Mouse (Mus musculus): ENCODE measurements around the gene Hs3st5. TPM values are rescaled to one million over a fixed set of nuclear protein-coding genes. Genes with fewer than 3 reads are reported as not detected.
"Not testable (repeated sequence)": the region's sequence is repeated elsewhere in the genome, so short reads cannot be mapped to it uniquely, and the experiment has no call there.

Hs3st5 gene
- polyA plus RNA-seq, 1 experiment from 2014 or later, result 2.9 TPM

- 60% methylated on average over 3 of the region's 3 CpGs for WGBS
- H3K27ac ChIP-seq (ENCODE audit: low read length), result no peak overlapping the region
- no peaks in the 10 kb centered on the region for H3K4me1 ChIP-seq (ENCODE audit: control insufficient read depth, insufficient read depth, low read length)
- H3K4me3 ChIP-seq (ENCODE audit: low read depth, low read length), result no peak overlapping the region
- ATAC-seq (ENCODE audit: insufficient number of reproducible peaks, insufficient read depth, low FRiP score, low read depth), result no peak
- no peaks in the 10 kb centered on the region for H3K27me3 ChIP-seq (ENCODE audit: control insufficient read depth, insufficient read depth, low read length)
- H3K4me2 ChIP-seq (replicated peaks; ENCODE audit: low read depth, low read length), result no peak overlapping the region
- H3K9ac ChIP-seq (replicated peaks; ENCODE audit: low read depth, low read length), result no peak overlapping the region
- H3K9me3 ChIP-seq (ENCODE audit: control insufficient read depth, low read depth, low read length), result no peaks in the 10 kb centered on the region
- no peaks in the 10 kb centered on the region for H3K36me3 ChIP-seq (ENCODE audit: control insufficient read depth, insufficient read depth, low read length)
Observed at GRCm38 (mm10) chr10:36572540-36572939, 65.9 kb downstream of the Hs3st5 start.

DNA sequence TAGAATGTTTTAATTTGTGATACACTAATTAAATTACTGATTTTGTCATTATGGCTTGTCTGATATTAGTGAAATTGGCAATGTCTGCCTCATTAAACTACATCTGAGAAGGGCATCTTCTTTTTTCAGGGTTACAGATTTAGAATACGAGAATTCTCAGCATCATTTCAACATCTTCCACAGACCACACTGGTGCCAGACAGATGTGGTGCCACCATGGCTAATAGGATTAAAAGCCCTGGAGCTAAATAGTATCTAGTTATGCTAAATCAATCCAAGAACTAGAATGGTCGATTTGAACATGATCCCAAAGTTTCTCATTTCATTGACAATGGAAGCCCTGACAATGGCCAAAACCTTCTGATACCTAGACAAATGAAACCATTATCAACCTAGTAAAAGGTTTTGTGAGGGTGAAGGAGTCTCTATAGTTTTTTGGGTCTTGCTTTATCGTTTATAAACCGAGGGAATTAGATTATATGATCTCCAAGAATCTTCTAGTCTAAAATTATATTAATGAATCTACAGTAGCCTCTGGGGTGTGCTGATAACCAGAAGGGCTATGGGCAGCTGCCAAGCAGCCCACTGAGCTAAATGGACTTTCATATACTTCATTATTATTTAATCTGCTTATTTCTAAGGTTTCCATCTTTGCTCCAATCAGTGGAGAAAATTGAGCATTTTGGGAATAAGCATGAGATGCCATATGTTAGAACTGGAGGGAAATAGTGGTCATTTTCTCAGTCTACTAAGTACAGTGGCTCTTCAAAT lies 71.9 kb downstream of the Hs3st5 start:
- H3K4me2 ChIP-seq (replicated peaks; ENCODE audit: low read depth, low read length), result no peak overlapping the region
- H3K9me3 ChIP-seq (ENCODE audit: control insufficient read depth, low read depth, low read length), result no peaks in the 10 kb centered on the region
- H3K27me3 ChIP-seq (ENCODE audit: control insufficient read depth, insufficient read depth, low read length), result no peaks in the 10 kb centered on the region
- WGBS, result 80% methylated on average over 4 of the region's 4 CpGs
- H3K27ac ChIP-seq (ENCODE audit: low read length), result no peak overlapping the region
- H3K4me3 ChIP-seq (ENCODE audit: low read depth, low read length), result no peak overlapping the region
- no peak overlapping the region for H3K9ac ChIP-seq (replicated peaks; ENCODE audit: low read depth, low read length)
- H3K4me1 ChIP-seq (ENCODE audit: control insufficient read depth, insufficient read depth, low read length), result no peaks in the 10 kb centered on the region
- ATAC-seq (ENCODE audit: insufficient number of reproducible peaks, insufficient read depth, low FRiP score, low read depth), result no peak
- H3K36me3 ChIP-seq (ENCODE audit: control insufficient read depth, insufficient read depth, low read length), result no peaks in the 10 kb centered on the region

- Histone ChIP-seq H3K4me1 (ENCODE audit: control insufficient read depth, insufficient read depth, low read length) (no peaks in the 10 kb centered on the region), H3K4me2 (replicated peaks; ENCODE audit: low read depth, low read length) (no peak overlapping the region), H3K27ac (ENCODE audit: low read length) (no peak overlapping the region), H3K9ac (replicated peaks; ENCODE audit: low read depth, low read length) (no peak overlapping the region), H3K36me3 (ENCODE audit: control insufficient read depth, insufficient read depth, low read length) (no peaks in the 10 kb centered on the region), H3K9me3 (ENCODE audit: control insufficient read depth, low read depth, low read length) (no peaks in the 10 kb centered on the region), H3K4me3 (ENCODE audit: low read depth, low read length) (no peak overlapping the region), H3K27me3 (ENCODE audit: control insufficient read depth, insufficient read depth, low read length) (no peaks in the 10 kb centered on the region)
- 70% methylated on average over 1 of the region's 1 CpGs for WGBS
- ATAC-seq (ENCODE audit: insufficient number of reproducible peaks, insufficient read depth, low FRiP score, low read depth), result no peak
Observed at GRCm38 (mm10) chr10:36610400-36610799, 103.8 kb downstream of the Hs3st5 start.

DNA sequence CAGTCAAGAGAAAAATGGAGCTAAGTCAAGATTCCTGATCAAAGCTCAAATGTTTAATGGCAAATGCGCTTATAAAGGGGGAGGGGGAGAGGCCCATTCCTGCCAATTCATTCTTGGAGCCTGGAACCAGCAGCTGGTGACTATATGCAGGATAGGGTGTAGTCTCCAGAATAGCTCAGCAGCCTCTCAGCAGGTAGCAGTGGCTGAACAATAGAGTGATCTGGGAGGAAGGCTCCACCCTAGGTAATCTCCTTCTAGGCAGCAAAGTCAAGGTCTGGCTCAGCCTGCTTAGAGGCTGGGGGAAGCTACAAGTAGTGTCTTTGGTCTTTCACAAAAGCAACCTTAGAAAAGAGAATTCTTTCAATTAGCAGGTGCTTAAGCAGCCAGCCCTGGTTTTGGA lies 104.8 kb downstream of the Hs3st5 start:
- not testable (repeated sequence) for H3K27ac ChIP-seq (ENCODE audit: low read length); H3K36me3 ChIP-seq (ENCODE audit: control insufficient read depth, insufficient read depth, low read length); H3K27me3 ChIP-seq (ENCODE audit: control insufficient read depth, insufficient read depth, low read length); H3K9ac ChIP-seq (replicated peaks; ENCODE audit: low read depth, low read length); H3K4me3 ChIP-seq (ENCODE audit: low read depth, low read length); ATAC-seq (ENCODE audit: insufficient number of reproducible peaks, insufficient read depth, low FRiP score, low read depth); H3K4me1 ChIP-seq (ENCODE audit: control insufficient read depth, insufficient read depth, low read length); H3K9me3 ChIP-seq (ENCODE audit: control insufficient read depth, low read depth, low read length); H3K4me2 ChIP-seq (replicated peaks; ENCODE audit: low read depth, low read length)
- 18% methylated on average over 1 of the region's 1 CpGs for WGBS

GRCm38 (mm10) chr10:36623037-36623436 lies 116.4 kb downstream of the Hs3st5 start:
- no peak overlapping the region for H3K27ac ChIP-seq (ENCODE audit: low read length)
- ATAC-seq (ENCODE audit: insufficient number of reproducible peaks, insufficient read depth, low FRiP score, low read depth), result no peak
- H3K4me3 ChIP-seq (ENCODE audit: low read depth, low read length), result no peak overlapping the region
- H3K4me2 ChIP-seq (replicated peaks; ENCODE audit: low read depth, low read length), result no peak overlapping the region
- H3K9me3 ChIP-seq (ENCODE audit: control insufficient read depth, low read depth, low read length), result no peaks in the 10 kb centered on the region
- H3K27me3 ChIP-seq (ENCODE audit: control insufficient read depth, insufficient read depth, low read length), result no peaks in the 10 kb centered on the region
- no peaks in the 10 kb centered on the region for H3K36me3 ChIP-seq (ENCODE audit: control insufficient read depth, insufficient read depth, low read length)
- no peaks in the 10 kb centered on the region for H3K4me1 ChIP-seq (ENCODE audit: control insufficient read depth, insufficient read depth, low read length)
- no peak overlapping the region for H3K9ac ChIP-seq (replicated peaks; ENCODE audit: low read depth, low read length)
- 82% methylated on average over 1 of the region's 1 CpGs for WGBS

DNA sequence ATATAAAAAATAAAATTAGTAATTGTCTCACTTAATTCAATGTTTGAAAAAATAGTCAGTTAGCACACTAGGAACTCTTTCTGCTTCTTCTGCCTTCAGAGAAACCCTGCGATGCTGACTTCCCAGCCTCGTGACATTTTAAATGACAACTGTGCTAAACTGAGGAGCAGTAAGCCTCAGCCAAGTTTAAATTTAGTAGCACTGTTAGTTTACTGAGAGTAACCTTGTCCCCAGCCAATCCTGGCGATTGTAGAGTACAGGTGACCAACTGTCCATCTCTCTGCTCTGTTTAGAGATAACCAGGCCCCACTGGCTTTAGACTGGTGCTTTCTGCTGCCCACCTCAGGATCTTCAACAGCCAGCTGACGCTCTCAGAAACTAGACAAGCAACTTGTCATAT lies 121.3 kb downstream of the Hs3st5 start:
- H3K4me1 ChIP-seq (ENCODE audit: control insufficient read depth, insufficient read depth, low read length), result no peaks in the 10 kb centered on the region
- H3K27ac ChIP-seq (ENCODE audit: low read length), result no peak overlapping the region
- ATAC-seq (ENCODE audit: insufficient number of reproducible peaks, insufficient read depth, low FRiP score, low read depth), result no peak
- no peaks in the 10 kb centered on the region for H3K36me3 ChIP-seq (ENCODE audit: control insufficient read depth, insufficient read depth, low read length)
- H3K4me3 ChIP-seq (ENCODE audit: low read depth, low read length), result no peak overlapping the region
- no peak overlapping the region for H3K9ac ChIP-seq (replicated peaks; ENCODE audit: low read depth, low read length)
- H3K4me2 ChIP-seq (replicated peaks; ENCODE audit: low read depth, low read length), result no peak overlapping the region
- no peaks in the 10 kb centered on the region for H3K9me3 ChIP-seq (ENCODE audit: control insufficient read depth, low read depth, low read length)
- H3K27me3 ChIP-seq (ENCODE audit: control insufficient read depth, insufficient read depth, low read length), result no peaks in the 10 kb centered on the region
- 83% methylated on average over 4 of the region's 4 CpGs for WGBS

DNA sequence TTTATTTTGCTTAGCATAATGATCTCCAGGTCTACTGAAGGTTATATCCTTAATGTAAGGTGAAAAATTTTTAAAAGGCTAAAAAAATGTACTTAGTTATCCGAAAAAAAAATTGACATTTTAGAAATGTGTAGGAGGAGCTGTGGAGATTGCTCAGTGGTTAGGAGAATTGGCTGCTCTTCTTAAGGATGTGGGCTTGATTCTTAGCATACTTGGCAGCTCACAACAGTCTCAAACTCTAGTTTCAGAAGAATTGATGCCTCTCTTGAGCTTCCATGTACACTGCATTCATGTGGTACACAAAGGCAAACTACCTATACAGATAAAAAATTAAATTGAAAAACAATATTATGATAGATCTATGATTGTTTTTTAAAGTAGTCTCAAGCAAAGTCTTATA lies 125.1 kb downstream of the Hs3st5 start:
- ATAC-seq (ENCODE audit: insufficient number of reproducible peaks, insufficient read depth, low FRiP score, low read depth), result no peak

DNA sequence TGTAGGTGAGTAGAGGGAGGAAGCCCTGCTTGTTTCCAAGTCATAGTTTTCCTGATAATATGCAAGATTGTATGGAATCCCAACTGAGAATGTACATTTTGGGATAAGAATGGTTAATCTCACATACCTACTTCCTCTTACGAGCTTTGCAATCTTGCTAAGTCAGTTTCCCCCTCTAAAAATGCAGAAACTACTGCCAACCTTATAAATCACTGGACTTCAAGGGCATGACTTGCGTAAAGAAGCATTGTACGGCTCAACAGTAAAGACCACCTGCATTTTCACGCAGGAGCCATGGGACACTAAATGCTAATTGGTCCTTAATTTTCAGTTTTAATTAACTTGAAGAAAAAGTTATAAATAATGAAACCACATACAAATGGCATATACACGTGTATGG lies 144.0 kb downstream of the Hs3st5 start:
- Histone ChIP-seq H3K4me2 (replicated peaks; ENCODE audit: low read depth, low read length) (no peak overlapping the region), H3K9ac (replicated peaks; ENCODE audit: low read depth, low read length) (no peak overlapping the region), H3K9me3 (ENCODE audit: control insufficient read depth, low read depth, low read length) (no peaks in the 10 kb centered on the region), H3K4me1 (ENCODE audit: control insufficient read depth, insufficient read depth, low read length) (no peaks in the 10 kb centered on the region), H3K27me3 (ENCODE audit: control insufficient read depth, insufficient read depth, low read length) (no peaks in the 10 kb centered on the region), H3K36me3 (ENCODE audit: control insufficient read depth, insufficient read depth, low read length) (no peaks in the 10 kb centered on the region), H3K27ac (ENCODE audit: low read length) (no peak overlapping the region), H3K4me3 (ENCODE audit: low read depth, low read length) (no peak overlapping the region)
- ATAC-seq (ENCODE audit: insufficient number of reproducible peaks, insufficient read depth, low FRiP score, low read depth), result no peak
- 65% methylated on average over 5 of the region's 5 CpGs for WGBS

More for the DNA sequence above, 125.1 kb downstream of the Hs3st5 start:
- Histone ChIP-seq H3K27ac (ENCODE audit: low read length) (no peak overlapping the region), H3K9me3 (ENCODE audit: control insufficient read depth, low read depth, low read length) (no peaks in the 10 kb centered on the region), H3K9ac (replicated peaks; ENCODE audit: low read depth, low read length) (no peak overlapping the region), H3K27me3 (ENCODE audit: control insufficient read depth, insufficient read depth, low read length) (no peaks in the 10 kb centered on the region), H3K4me2 (replicated peaks; ENCODE audit: low read depth, low read length) (no peak overlapping the region), H3K4me1 (ENCODE audit: control insufficient read depth, insufficient read depth, low read length) (no peaks in the 10 kb centered on the region), H3K36me3 (ENCODE audit: control insufficient read depth, insufficient read depth, low read length) (no peaks in the 10 kb centered on the region), H3K4me3 (ENCODE audit: low read depth, low read length) (no peak overlapping the region)
- 69% methylated on average over 1 of the region's 1 CpGs for WGBS

GRCm38 (mm10) chr10:36713974-36714373 lies 207.4 kb downstream of the Hs3st5 start:
- no peak for ATAC-seq (ENCODE audit: insufficient number of reproducible peaks, insufficient read depth, low FRiP score, low read depth)
- H3K9me3 ChIP-seq (ENCODE audit: control insufficient read depth, low read depth, low read length), result no peaks in the 10 kb centered on the region
- 36% methylated on average over 3 of the region's 3 CpGs for WGBS

More at GRCm38 (mm10) chr10:36713974-36714373, 207.4 kb downstream of the Hs3st5 start:
- H3K27me3 ChIP-seq (ENCODE audit: control insufficient read depth, insufficient read depth, low read length), result no peaks in the 10 kb centered on the region
- H3K4me1 ChIP-seq (ENCODE audit: control insufficient read depth, insufficient read depth, low read length), result no peaks in the 10 kb centered on the region
- no peak overlapping the region for H3K9ac ChIP-seq (replicated peaks; ENCODE audit: low read depth, low read length)
- no peaks in the 10 kb centered on the region for H3K36me3 ChIP-seq (ENCODE audit: control insufficient read depth, insufficient read depth, low read length)
- H3K27ac ChIP-seq (ENCODE audit: low read length), result no peak overlapping the region
- H3K4me2 ChIP-seq (replicated peaks; ENCODE audit: low read depth, low read length), result no peak overlapping the region
- no peak overlapping the region for H3K4me3 ChIP-seq (ENCODE audit: low read depth, low read length)

Measured in stomach, embryonic 14.5 days (tissue).